Mouse (Mus musculus) right cerebral cortex, postnatal 10 days (tissue): ENCODE results near the gene Tns3.
"Not testable (repeated sequence)": the region's sequence is repeated elsewhere in the genome, so short reads cannot be mapped to it uniquely, and the experiment has no call there.

Experiments
- DNase-seq, 2 experiments: peaks; one replicate each; pipeline ENCODE4 v3.0.0; 2021; ENCODE audit warnings: low spot score in 2 of 2

The Tns3 gene

GRCm38 (mm10) chr11:8622668-8623067 lies 41.7 kb downstream of the Tns3 start:
- peak in 1 of 2 experiments; percentile 44 for DNase-seq

- not testable (repeated sequence) for DNase-seq
Measured at GRCm38 (mm10) chr11:8619111-8619510, 45.2 kb downstream of the Tns3 start.

- no peak for DNase-seq
Measured at GRCm38 (mm10) chr11:8618301-8618700, 46.0 kb downstream of the Tns3 start.

DNA sequence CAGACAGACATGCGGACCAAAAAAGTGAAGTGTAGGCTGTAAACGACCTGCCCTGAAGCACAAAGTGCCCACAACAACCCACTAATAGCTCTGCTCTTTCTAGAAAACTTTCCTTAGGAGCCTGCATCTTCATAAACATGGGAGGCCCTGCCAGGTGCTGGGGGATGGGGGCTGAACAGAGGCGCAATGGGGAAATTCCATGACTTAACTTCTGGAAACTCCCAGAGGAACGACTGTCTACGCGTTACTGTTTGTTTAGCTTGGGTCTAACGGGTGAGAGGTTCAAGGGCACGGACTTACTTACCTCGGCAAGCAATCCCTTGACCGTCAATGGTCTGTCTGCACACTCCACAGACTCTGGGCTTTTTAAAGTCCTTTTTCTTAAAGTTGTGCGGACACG lies 48.9 kb downstream of the Tns3 start:
- no peak for DNase-seq

DNA sequence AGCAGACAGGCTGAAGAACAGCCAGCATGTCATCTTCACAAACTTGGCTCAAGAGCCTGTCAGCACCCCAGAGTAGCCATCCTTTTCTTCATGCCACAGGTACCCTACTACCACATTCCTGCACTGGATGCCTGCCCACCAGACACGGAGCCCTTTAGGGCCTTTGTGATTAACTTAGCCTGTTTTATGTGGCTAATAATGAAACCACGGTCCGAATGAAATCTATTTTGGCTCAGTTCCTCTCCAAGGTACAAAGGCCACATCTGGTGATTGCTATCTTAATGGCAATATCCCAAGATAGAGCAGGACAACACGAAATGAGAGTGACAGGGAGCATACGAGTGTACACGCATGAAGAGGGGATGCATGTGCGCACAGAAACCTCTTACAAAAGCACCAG lies 53.9 kb downstream of the Tns3 start:
- no peak for DNase-seq

GRCm38 (mm10) chr11:8609873-8610272 lies 54.5 kb downstream of the Tns3 start:
- no peak for DNase-seq

DNA sequence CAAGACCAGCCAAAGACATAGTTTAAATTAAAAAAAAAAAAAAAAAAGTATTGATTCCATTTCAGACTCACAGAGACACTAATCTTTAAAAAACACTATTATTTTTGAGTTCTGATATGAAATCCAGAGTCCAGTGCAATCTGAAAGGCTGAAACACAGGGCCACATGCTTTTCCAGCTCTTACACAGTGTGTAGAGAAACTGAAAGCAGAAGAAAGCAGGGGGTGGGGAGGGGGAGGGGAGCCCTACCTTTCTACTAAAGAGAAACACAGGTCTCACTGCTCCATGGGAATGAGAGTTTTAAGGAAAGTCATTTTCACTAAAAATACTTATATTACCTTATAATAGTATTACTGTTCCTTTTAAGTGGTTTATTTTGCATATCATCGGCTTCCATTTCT lies 57.2 kb downstream of the Tns3 start:
- no peak for DNase-seq

DNA sequence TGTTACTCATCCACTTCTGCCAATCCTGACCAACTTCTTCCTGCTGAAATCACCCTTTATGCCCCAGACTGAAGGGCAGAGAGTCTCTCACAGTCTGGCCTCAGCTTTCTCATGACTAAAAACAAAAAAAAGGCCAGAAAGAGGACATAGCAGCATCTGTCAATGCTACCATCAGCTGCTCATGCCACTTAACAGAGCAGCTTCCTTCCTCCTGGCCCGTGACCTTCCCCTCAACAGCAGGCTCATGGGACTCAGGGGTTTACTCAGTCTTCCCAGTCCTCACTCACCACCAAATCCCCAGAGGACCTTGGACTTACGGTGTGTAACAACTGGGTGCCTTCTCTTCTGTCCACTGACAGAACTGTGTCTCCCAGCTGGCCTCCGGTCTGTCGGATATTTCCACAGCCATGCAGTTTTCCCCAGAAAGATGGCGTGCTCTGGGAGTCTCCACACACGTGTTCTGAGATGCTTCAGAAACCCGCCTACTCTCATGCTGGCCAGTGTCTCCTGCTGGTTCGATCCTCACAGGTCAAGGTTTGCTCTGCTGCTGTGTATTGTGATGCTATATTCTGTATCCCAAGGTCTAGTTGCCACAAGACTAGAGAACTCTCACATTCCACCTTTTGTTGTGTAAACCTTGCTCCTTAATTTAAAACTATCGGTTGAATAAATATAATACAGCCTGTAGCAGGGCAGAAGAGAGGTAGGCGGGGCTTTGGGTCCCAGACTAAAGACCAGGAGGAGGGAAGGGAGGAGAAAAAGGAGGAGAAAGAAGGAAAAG lies 59.4 kb downstream of the Tns3 start:
- DNase-seq = no peak

GRCm38 (mm10) chr11:8602606-8603005 lies 61.7 kb downstream of the Tns3 start:
- DNase-seq = no peak

DNA sequence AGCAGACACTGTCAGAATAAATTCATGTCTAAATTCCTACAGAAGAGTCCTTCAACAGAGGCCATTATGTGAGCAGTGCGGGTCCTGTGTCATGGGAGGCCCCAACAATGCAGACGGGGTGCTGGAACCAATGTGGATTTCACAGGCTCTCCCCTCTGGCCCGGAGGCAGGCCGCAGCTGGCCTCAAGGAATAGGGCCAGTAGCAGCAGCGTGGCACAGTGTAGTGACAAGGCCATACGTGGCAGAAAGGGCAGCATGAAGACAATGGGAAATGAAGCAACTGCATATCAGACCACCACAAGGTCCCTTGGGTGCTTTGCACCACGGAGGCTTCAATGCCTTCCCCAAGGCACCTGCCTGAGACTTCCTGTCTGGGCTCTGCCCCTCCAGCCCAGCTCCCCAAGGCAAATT lies 62.9 kb downstream of the Tns3 start:
- DNase-seq = no peak

DNA sequence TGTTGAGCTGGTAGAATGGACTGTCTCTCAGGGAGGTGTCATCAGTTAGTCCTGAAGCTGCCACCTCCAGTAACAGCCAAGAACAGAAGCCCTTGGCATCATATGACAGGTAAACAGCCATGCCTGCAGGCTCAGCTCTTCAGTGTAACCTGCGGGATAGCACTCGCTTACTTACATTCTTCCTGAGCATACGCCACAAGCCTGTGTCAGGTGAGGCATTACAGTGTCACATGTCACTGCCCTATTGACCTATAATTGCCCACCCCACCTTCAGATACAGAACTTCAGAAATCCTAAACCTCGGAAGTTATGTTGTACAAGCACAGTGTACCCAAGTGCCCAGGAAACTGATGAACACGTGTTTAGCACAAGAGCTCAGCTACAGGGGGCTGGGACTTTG lies 68.7 kb downstream of the Tns3 start:
- DNase-seq = no peak

DNA sequence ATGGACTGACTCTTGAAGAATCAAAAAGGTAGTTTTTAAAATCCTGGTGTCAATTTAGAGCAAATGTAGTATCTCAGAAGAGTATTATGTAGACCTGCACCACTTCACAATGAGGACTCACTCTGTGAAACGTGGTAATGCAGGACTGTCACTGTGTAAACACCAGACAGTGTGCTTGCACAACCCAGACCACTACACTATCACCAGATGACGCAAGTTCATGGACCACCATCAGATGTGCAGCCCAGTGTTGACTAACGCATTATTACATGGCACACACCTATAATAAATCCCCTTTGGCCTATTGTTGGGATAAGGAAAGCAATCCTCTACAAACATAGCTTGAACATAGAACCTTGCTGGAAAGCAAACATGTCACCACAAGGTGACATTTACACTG lies 71.2 kb downstream of the Tns3 start:
- no peak for DNase-seq

DNA sequence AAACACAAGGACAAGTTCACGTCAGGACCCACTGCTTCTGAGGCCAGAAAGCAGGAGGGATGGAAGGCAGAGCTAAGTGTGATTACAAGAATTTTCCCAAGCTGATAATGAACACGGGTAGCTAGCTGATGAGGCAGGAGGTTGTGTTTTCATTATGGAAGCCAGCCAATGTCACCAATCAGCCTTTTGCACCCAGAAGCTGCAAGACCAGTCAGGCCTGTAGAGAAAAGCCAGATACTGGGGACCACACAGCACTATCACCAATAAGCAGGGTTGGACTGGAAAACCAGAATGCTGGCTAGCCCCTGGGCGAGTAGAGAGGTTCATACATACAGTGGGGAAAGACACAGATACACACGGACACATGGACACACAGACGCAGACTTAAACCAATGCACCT lies 73.1 kb downstream of the Tns3 start:
- DNase-seq = no peak

DNA sequence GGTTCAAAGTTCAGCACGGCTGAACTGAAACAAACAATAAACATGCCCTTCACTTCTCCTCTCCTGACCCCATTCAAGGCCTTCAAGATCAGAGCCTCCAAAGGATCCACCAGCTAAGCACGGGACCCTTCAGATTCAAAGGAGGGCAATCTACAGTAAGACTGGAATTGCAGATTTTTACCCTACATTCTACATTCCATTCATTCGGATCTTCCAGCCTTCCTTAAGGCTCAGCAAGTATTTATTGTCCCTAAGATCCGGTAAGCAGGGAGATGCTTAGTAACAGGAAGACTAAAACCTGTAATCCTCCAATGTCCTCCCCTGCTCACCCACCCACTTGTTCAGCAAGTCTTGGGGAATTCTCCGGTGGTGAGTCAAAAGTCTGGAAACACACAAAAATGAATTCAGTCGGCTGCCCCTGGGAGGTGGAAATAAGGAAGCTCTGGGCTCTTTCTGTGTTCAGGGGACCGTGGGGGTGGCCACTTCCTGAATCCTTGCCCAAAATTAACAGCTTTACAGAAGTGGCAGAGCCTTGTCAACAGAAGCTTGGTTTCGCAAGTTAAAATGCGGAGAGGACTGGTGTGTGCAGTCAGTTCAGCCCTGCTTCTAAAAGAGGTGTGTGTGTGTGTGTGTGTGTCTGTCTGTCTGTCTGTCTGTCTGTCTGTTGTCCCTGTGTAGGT lies 75.0 kb downstream of the Tns3 start:
- DNase-seq = peak; percentile 53 to 71

GRCm38 (mm10) chr11:8587941-8588340 lies 76.4 kb downstream of the Tns3 start:
- no peak for DNase-seq

DNA sequence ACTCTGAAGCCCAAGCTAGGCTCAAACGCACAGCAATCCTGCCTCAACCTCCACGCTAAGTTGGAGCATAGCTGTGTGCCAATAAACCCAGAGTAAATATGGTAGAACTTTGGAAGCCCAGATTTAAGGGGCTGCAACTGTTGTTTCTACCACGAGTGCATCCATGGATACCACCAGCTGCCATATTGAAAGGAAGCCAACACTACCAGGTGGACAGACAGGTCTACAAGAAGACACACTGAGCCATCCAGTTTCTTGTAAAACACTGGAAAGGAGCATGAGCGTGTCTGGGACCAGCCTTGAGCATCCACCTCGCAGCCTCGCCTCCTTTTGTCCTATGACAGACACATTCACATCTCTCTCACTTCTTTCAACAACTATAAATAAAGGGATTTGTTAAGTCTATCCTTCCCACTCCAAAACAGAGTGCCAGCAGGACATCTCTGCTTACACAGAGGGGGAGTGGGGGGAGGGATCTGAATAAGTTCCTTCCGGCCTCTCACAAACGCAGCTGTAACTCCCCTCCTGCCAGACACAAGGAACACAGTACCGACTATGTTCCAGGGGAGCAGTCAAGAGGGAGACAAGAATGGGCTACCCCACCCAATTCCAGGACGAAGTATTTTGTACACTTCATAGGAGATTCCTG lies 77.2 kb downstream of the Tns3 start:
- DNase-seq = no peak

- DNase-seq = no peak
Measured at GRCm38 (mm10) chr11:8586374-8586773, 78.0 kb downstream of the Tns3 start.

GRCm38 (mm10) chr11:8585686-8586085 lies 78.6 kb downstream of the Tns3 start:
- DNase-seq = no peak

- DNase-seq = no peak
Measured at GRCm38 (mm10) chr11:8584925-8585324, 79.4 kb downstream of the Tns3 start.

DNA sequence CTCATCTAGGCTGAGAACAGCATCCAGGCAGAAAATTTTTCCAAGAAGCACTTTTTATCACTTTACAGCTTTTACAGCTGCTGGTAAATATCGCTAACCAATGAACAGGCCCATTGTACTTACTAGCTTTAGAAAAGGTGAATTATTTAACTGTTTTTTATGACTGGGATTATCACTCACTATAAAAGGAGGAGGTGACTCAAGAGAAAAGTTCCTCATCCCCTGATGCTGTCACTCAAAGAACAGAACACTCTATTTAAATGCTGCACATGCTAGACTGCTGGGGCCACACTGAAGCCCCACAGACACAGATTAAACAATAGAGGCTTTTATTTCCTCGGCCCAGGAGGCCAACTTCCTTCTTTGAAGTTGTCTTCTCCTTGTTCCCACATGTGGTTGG lies 80.0 kb downstream of the Tns3 start:
- no peak for DNase-seq

DNA sequence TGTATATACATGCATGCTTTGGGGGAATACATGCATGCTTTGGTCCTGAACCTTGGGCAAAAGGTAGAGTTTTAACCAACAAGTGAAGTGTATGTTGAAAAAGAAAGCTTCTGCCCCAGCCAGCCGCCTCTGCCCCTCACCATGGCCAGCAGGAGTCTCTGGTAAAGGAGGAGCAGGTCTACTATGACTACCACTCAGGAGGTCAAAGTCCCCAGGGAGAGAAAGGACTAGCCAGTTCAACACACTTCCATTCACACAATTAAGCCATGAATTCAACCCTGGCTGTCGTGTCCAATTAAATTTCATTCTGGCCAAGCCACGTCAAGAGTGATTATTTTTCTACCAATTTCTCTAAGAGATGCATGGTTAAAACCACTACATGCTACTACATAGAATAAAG lies 81.2 kb downstream of the Tns3 start:
- no peak for DNase-seq

GRCm38 (mm10) chr11:8582101-8582920 lies 82.0 kb downstream of the Tns3 start:
- DNase-seq = no peak
